Mouse (Mus musculus) midbrain, embryonic 16.5 days (tissue): ENCODE data around the gene Rnf157. TPM values are rescaled to one million over a fixed set of nuclear protein-coding genes. Genes with fewer than 3 reads are reported as not detected.

ENCODE experiments used
- ATAC-seq: fragments of 200-750 bp; cut with Nextera tagmentation; 2 replicates; pipeline ENCODE4 v1.8.0; 2017; ENCODE audit warnings: moderate TSS enrichment
- H3K27ac ChIP-seq: fragments of 300-500 bp; sonication (generic); 2 replicates; pipeline ENCODE4 v1.5.1; 2014; ENCODE audit warnings: mild to moderate bottlenecking, low read length, mixed read lengths
- H3K27me3 ChIP-seq: fragments of 300-500 bp; sonication (generic); 2 replicates; pipeline ENCODE4 v1.6.1; 2014; ENCODE audit warnings: low read depth, low read length, mixed read lengths; ENCODE audit not compliant: control insufficient read depth, insufficient read depth
- H3K36me3 ChIP-seq: fragments of 300-500 bp; sonication (generic); 2 replicates; pipeline ENCODE4 v1.6.1; 2014; ENCODE audit warnings: mild to moderate bottlenecking, low read length, moderate library complexity, mixed read lengths; ENCODE audit not compliant: control insufficient read depth, insufficient read depth
- H3K4me1 ChIP-seq: fragments of 300-500 bp; sonication (generic); 2 replicates; pipeline ENCODE4 v1.6.1; 2014; ENCODE audit warnings: mild to moderate bottlenecking, low read length, mixed read lengths; ENCODE audit not compliant: control insufficient read depth, insufficient read depth
- H3K4me2 ChIP-seq: fragments of 300-500 bp; sonication (generic); 2 replicates; pipeline ENCODE4 v1.6.1; 2014; ENCODE audit warnings: mild to moderate bottlenecking, low read length, mixed read lengths
- H3K4me3 ChIP-seq: fragments of 300-500 bp; sonication (generic); 2 replicates; pipeline ENCODE4 v1.5.1; 2014; ENCODE audit warnings: low read depth, mild to moderate bottlenecking, low read length, moderate library complexity, mixed read lengths
- H3K9ac ChIP-seq: fragments of 300-500 bp; sonication (generic); 2 replicates; pipeline ENCODE4 v1.6.1; 2014; ENCODE audit warnings: low read depth, low read length, mixed read lengths
- H3K9me3 ChIP-seq: fragments of 300-500 bp; sonication (generic); replicated peaks from 2 replicates; pipeline ENCODE4 v1.6.1; 2014; ENCODE audit warnings: mild to moderate bottlenecking, low read length, mixed read lengths; ENCODE audit not compliant: control insufficient read depth, poor library complexity, severe bottlenecking
- WGBS: fragments of 180-500 bp; shearing (Covaris S2); extraction: QIAGEN DNeasy Blood & Tissue Kit; methylation state at CpG from one replicate; pipeline ENCODE4 v1.1.7; 2014; 5-methylcytosine and 5-hydroxymethylcytosine counted together
- polyA plus RNA-seq: library from polyadenylated mRNA; unstranded; fragments of >200 nt; fragmentation: Nextera tagmentation; extraction: Ambion mirVana; gene quantifications from 2 replicates; pipeline ENCODE4 v1.2.1, GENCODE M21; 2015

The Rnf157 gene
- polyA plus RNA-seq, 1 experiment from 2014 or later: 32.3 TPM

DNA sequence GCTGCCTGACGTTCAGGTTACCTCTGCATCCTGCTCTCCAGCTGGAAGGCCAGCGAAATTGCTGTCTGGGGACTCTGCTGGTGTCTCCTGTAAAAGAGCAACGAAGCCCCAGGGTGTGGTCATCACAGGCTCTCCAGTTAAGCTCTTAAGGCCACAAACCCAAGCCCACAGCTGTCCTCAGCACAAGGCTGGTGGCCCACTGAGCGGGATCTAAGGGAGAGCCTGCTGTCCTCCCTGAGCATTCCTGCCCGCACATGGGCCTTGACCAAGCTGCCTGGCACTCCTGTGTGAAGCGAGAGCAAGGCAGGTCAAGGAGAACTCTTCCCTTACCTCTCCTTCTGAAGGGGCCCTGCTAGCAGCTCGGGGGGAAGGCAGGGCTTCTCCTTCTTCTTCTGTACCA lies 65.8 kb downstream of the Rnf157 start:
- Histone ChIP-seq H3K27me3 (no peaks in the 10 kb centered on the region), H3K27ac (no peak overlapping the region), H3K4me2 (no peak overlapping the region), H3K36me3 (peaks cover 31% of the 10 kb centered on the region), H3K4me3 (no peak overlapping the region), H3K9me3 (no peaks in the 10 kb centered on the region), H3K9ac (no peak overlapping the region), H3K4me1 (no peaks in the 10 kb centered on the region)
- WGBS: 89% methylated on average over 7 of the region's 7 CpGs
- no peak for ATAC-seq

DNA sequence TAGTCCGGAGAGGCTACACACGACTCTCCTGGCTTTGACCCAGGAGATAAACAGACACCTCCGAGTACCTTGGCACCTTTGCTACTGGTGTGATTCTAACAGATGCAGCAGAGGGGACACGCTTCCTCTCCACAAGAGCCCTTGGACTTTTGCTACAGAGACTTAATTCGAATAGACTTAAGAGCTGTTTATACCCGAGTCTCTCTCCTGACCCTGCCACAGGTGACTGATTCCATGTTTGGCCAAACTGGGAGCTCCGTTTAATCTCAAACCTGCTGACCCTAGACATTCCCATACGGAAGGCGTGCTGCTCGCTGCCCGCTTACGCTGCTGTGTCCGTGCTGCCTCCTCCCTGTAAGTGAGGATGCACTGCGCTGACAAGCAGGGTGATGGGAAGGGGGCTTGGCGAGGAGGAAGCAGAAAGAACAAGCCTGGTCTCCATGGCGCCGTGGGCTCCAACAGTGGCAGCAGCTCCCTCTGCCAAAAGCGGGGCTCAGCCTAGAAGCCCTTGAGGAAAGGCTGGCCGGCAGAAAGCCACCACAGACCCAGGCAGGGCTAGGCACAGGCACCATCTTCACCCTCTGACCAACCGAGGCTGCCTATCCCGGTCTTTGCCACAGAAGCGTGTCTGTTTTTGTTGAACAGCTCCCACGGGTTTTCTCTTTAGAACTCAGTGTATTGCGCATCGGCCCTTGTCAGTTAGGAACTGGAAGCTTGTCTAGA lies 70.6 kb downstream of the Rnf157 start:
- no peaks in the 10 kb centered on the region for H3K27me3 ChIP-seq
- H3K27ac ChIP-seq: peak overlapping the region; percentile 23
- H3K9me3 ChIP-seq: no peaks in the 10 kb centered on the region
- WGBS: 69% methylated on average over 25 of the region's 25 CpGs
- H3K4me3 ChIP-seq: no peak overlapping the region
- H3K9ac ChIP-seq: no peak overlapping the region
- no peak overlapping the region for H3K4me2 ChIP-seq
- ATAC-seq: peak; percentile 70
- H3K36me3 ChIP-seq: peaks cover 15% of the 10 kb centered on the region; the same call in 1 of the 2 replicates
- no peaks in the 10 kb centered on the region for H3K4me1 ChIP-seq

- Histone ChIP-seq H3K9me3 (no peaks in the 10 kb centered on the region), H3K9ac (no peak overlapping the region), H3K36me3 (0 out of 2 replicates have a peak, but pooled peaks cover 3% of the 10 kb centered on the region), H3K27me3 (peaks cover 12% of the 10 kb centered on the region), H3K4me2 (no peak overlapping the region), H3K4me3 (no peak overlapping the region), H3K4me1 (peaks cover 24% of the 10 kb centered on the region), H3K27ac (no peak overlapping the region)
- ATAC-seq: no peak
- 88% methylated on average over 6 of the region's 6 CpGs for WGBS
Measured at GRCm38 (mm10) chr11:116337531-116337930, 75.3 kb downstream of the Rnf157 start.

GRCm38 (mm10) chr11:116337000-116337399 lies 75.8 kb downstream of the Rnf157 start:
- WGBS: 59% methylated on average over 12 of the region's 12 CpGs
- ATAC-seq: no peak
- Histone ChIP-seq H3K36me3 (0 out of 2 replicates have a peak, but pooled peaks cover 3% of the 10 kb centered on the region), H3K27ac (no peak overlapping the region), H3K9ac (peak overlapping the region; percentile 7; the same call in 1 of the 2 replicates), H3K4me3 (no peak overlapping the region), H3K27me3 (peaks cover 12% of the 10 kb centered on the region), H3K9me3 (no peaks in the 10 kb centered on the region), H3K4me2 (no peak overlapping the region), H3K4me1 (peaks cover 29% of the 10 kb centered on the region)

GRCm38 (mm10) chr11:116336393-116336792 lies 76.4 kb downstream of the Rnf157 start:
- ATAC-seq: no peak
- Histone ChIP-seq H3K4me2 (peak overlapping the region; percentile 94), H3K27me3 (peaks cover 12% of the 10 kb centered on the region), H3K36me3 (0 out of 2 replicates have a peak, but pooled peaks cover 3% of the 10 kb centered on the region), H3K9me3 (no peaks in the 10 kb centered on the region), H3K4me3 (peak overlapping the region; percentile 50), H3K9ac (peak overlapping the region; percentile 64), H3K4me1 (peaks cover 30% of the 10 kb centered on the region), H3K27ac (0 out of 2 replicates have a peak overlapping the region, but pooled peaks have one; percentile 73)
- WGBS: 80% methylated on average over 4 of the region's 4 CpGs

GRCm38 (mm10) chr11:116335244-116336036 lies 77.4 kb downstream of the Rnf157 start, which contains the start of gene Foxj1:
TSS of gene Foxj1 (minus strand) at chr11:116335399.
- H3K4me1 ChIP-seq: peaks cover 30% of the 10 kb centered on the region
- H3K27me3 ChIP-seq: peaks cover 12% of the 10 kb centered on the region
- H3K36me3 ChIP-seq: 0 out of 2 replicates have a peak, but pooled peaks cover 3% of the 10 kb centered on the region
- under 1% methylated on average over 61 of the region's 61 CpGs for WGBS
- H3K9me3 ChIP-seq: no peaks in the 10 kb centered on the region
- peak within 1 kb of the TSS; percentile 50 for H3K4me3 ChIP-seq
- H3K9ac ChIP-seq: peak within 1 kb of the TSS; percentile 64
- H3K27ac ChIP-seq: peak within 1 kb of the TSS; percentile 73
- peak within 1 kb of the TSS; percentile 94 for H3K4me2 ChIP-seq
- peak; percentile 91 for ATAC-seq

- Histone ChIP-seq H3K9ac (peak overlapping the region; percentile 12; the same call in 1 of the 2 replicates), H3K27me3 (peaks cover 12% of the 10 kb centered on the region), H3K9me3 (no peaks in the 10 kb centered on the region), H3K4me1 (peaks cover 33% of the 10 kb centered on the region), H3K36me3 (0 out of 2 replicates have a peak, but pooled peaks cover 3% of the 10 kb centered on the region), H3K4me3 (peak overlapping the region; percentile 50), H3K27ac (no peak overlapping the region; the same call in none of the 2 replicates), H3K4me2 (peak overlapping the region; percentile 94)
- no peak for ATAC-seq
- 8% methylated on average over 26 of the region's 26 CpGs for WGBS
Measured at GRCm38 (mm10) chr11:116334417-116334782, 78.4 kb downstream of the Rnf157 start.

- H3K9ac ChIP-seq: peak overlapping the region; percentile 12; the same call in 1 of the 2 replicates
- 24% methylated on average over 31 of the region's 31 CpGs for WGBS
- H3K9me3 ChIP-seq: no peaks in the 10 kb centered on the region
- peaks cover 12% of the 10 kb centered on the region for H3K27me3 ChIP-seq
- H3K27ac ChIP-seq: no peak overlapping the region; the same call in 1 of the 2 replicates
- H3K4me3 ChIP-seq: peak overlapping the region; percentile 50
- H3K36me3 ChIP-seq: 0 out of 2 replicates have a peak, but pooled peaks cover 3% of the 10 kb centered on the region
- ATAC-seq: no peak
- peaks cover 35% of the 10 kb centered on the region for H3K4me1 ChIP-seq
- H3K4me2 ChIP-seq: peak overlapping the region; percentile 94
Measured at GRCm38 (mm10) chr11:116333526-116334416, 79.1 kb downstream of the Rnf157 start.
